Mouse (Mus musculus): ENCODE data around the gene Smarca2.

GRCm38 (mm10) chr19:26755991-26756390 is 151.1 kb downstream of the Smarca2 start:
- TF ChIP-seq CTCF (IDR thresholded peaks at IDR 0.05; ENCODE audit: control insufficient read depth, insufficient read depth, insufficient read length), result no peak
- TF ChIP-seq MAX (IDR thresholded peaks at IDR 0.05), result no peak
- no peak for TF ChIP-seq MYOG (IDR thresholded peaks at IDR 0.05; ENCODE audit: control insufficient read depth, extremely low read depth, insufficient read length)
- TF ChIP-seq CEBPB (IDR thresholded peaks at IDR 0.05; ENCODE audit: low read depth), result no peak
